Mouse (Mus musculus): Measurements from ENCODE around the gene Sema3f. TPM values are rescaled to one million over a fixed set of nuclear protein-coding genes. Genes with fewer than 3 reads are reported as not detected.

Sema3f gene
- polyA plus RNA-seq, 1 experiment from 2014 or later, result 44.0 TPM

- WGBS, result 36% methylated on average over 7 of the region's 7 CpGs
- H3K4me2 ChIP-seq, result no peak overlapping the region
- no peak overlapping the region for H3K4me3 ChIP-seq
- ATAC-seq (ENCODE audit: insufficient number of reproducible peaks, insufficient read depth, low FRiP score, low TSS enrichment, low read depth), result no peak
- H3K9me3 ChIP-seq, result no peaks in the 10 kb centered on the region
- H3K27me3 ChIP-seq, result no peaks in the 10 kb centered on the region
- peaks cover 32% of the 10 kb centered on the region for H3K4me1 ChIP-seq
- no peak overlapping the region for H3K9ac ChIP-seq
- H3K36me3 ChIP-seq, result no peaks in the 10 kb centered on the region
- no peak overlapping the region for H3K27ac ChIP-seq
Measured at GRCm38 (mm10) chr9:107637070-107637469, 73.2 kb downstream of the Sema3f start.

- Histone ChIP-seq H3K4me2 (peak within 1 kb of the TSS; percentile 99), H3K27ac (peak within 1 kb of the TSS; percentile 91), H3K27me3 (no peaks in the 10 kb centered on the region), H3K9ac (peak within 1 kb of the TSS; percentile 93), H3K4me1 (peaks cover 48% of the 10 kb centered on the region), H3K4me3 (peak within 1 kb of the TSS; percentile 84), H3K36me3 (peaks cover 5% of the 10 kb centered on the region; the same call in 1 of the 2 replicates), H3K9me3 (no peaks in the 10 kb centered on the region)
- peak; percentile 92 for ATAC-seq (ENCODE audit: insufficient number of reproducible peaks, insufficient read depth, low FRiP score, low TSS enrichment, low read depth)
- WGBS, result 3% methylated on average over 38 of the region's 38 CpGs
Measured at GRCm38 (mm10) chr9:107635279-107636028, 74.8 kb downstream of the Sema3f start, which contains the start of gene Gnai2. Gnai2 (minus strand) TSS chr9:107635367.

GRCm38 (mm10) chr9:107634406-107635278 is 75.6 kb downstream of the Sema3f start:
- Histone ChIP-seq H3K36me3 (peaks cover 6% of the 10 kb centered on the region; the same call in 1 of the 2 replicates), H3K9ac (peak overlapping the region; percentile 93), H3K4me1 (peaks cover 56% of the 10 kb centered on the region), H3K27ac (peak overlapping the region; percentile 91), H3K9me3 (no peaks in the 10 kb centered on the region), H3K4me3 (peak overlapping the region; percentile 84), H3K4me2 (peak overlapping the region; percentile 99), H3K27me3 (no peaks in the 10 kb centered on the region)
- no peak for ATAC-seq (ENCODE audit: insufficient number of reproducible peaks, insufficient read depth, low FRiP score, low TSS enrichment, low read depth)
- WGBS, result under 1% methylated on average over 35 of the region's 35 CpGs

DNA sequence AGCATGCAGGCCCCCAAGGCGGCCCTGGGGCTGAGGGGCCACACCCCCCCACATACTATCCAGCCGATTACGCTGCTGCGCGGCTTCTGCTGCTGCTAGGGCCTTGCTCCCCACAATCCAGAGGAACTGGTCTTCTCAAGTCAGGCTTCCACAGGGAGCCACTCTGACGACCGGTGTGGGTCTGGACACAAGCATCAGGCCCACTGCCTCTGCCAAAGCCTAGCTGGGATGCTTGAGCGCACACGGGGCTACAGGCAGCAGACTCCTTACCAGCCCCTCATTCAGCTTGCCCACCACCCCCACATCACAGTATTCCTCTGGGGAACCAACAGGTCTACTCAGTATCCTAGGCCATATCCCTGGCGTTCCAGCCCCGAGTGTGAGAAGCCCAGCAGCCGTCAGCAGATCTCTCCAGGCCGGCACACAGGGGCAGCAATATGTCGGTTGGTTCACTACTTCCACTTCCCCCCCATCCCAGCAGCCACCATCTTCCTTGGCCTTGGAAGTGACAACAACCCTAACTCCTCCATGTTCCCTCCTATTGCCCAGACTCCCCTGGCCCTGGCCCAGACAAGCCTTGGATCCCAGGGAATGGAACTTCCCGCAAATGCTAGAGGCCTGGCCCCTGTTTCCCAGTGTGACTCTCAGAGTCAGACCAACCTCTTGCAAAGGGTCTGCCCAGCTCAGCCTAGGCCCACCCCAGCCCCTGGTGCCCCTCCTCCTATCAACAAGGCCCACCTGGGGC is 76.4 kb downstream of the Sema3f start:
- Histone ChIP-seq H3K27me3 (no peaks in the 10 kb centered on the region), H3K9me3 (no peaks in the 10 kb centered on the region), H3K36me3 (peaks cover 13% of the 10 kb centered on the region), H3K27ac (peak overlapping the region; percentile 91), H3K4me2 (peak overlapping the region; percentile 99), H3K4me1 (peaks cover 64% of the 10 kb centered on the region), H3K9ac (peak overlapping the region; percentile 93), H3K4me3 (peak overlapping the region; percentile 84)
- ATAC-seq (ENCODE audit: insufficient number of reproducible peaks, insufficient read depth, low FRiP score, low TSS enrichment, low read depth), result no peak
- 1% methylated on average over 15 of the region's 15 CpGs for WGBS

- peak overlapping the region; percentile 84 for H3K4me3 ChIP-seq
- 2% methylated on average over 33 of the region's 33 CpGs for WGBS
- peak overlapping the region; percentile 93 for H3K9ac ChIP-seq
- peaks cover 71% of the 10 kb centered on the region for H3K4me1 ChIP-seq
- H3K9me3 ChIP-seq, result no peaks in the 10 kb centered on the region
- H3K27ac ChIP-seq, result peak overlapping the region; percentile 91
- H3K27me3 ChIP-seq, result no peaks in the 10 kb centered on the region
- 0 out of 2 replicates have a peak, but pooled peaks have one; percentile 10 for ATAC-seq (ENCODE audit: insufficient number of reproducible peaks, insufficient read depth, low FRiP score, low TSS enrichment, low read depth)
- H3K36me3 ChIP-seq, result peaks cover 18% of the 10 kb centered on the region
- H3K4me2 ChIP-seq, result peak overlapping the region; percentile 99
Measured at GRCm38 (mm10) chr9:107633091-107633660, 77.1 kb downstream of the Sema3f start.

GRCm38 (mm10) chr9:107632478-107632877 is 77.8 kb downstream of the Sema3f start:
- H3K27me3 ChIP-seq, result no peaks in the 10 kb centered on the region
- H3K27ac ChIP-seq, result peak overlapping the region; percentile 91
- H3K4me2 ChIP-seq, result peak overlapping the region; percentile 99
- 74% methylated on average over 6 of the region's 6 CpGs for WGBS
- no peak for ATAC-seq (ENCODE audit: insufficient number of reproducible peaks, insufficient read depth, low FRiP score, low TSS enrichment, low read depth)
- peak overlapping the region; percentile 84 for H3K4me3 ChIP-seq
- no peaks in the 10 kb centered on the region for H3K9me3 ChIP-seq
- peak overlapping the region; percentile 93 for H3K9ac ChIP-seq
- H3K36me3 ChIP-seq, result peaks cover 22% of the 10 kb centered on the region
- H3K4me1 ChIP-seq, result peaks cover 78% of the 10 kb centered on the region

DNA sequence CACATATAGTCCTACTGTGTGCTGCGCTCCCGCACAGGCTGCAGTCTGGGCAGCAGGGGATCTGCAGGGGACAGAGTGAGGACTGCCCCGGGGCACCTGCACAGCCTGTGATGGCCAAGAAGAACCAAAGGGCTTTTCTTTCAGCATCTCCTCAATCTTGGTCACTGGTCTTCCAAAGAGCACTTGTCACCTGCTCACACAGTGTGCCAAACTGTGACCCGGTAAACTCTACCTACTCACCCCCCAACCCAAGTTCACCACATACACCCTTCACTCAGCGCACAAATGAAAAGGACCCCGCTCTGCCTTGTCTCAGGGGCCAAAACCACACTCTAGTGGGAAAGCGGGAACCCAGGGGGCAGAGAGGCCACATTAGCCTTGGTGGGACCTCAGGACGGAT is 78.4 kb downstream of the Sema3f start:
- Histone ChIP-seq H3K4me2 (peak overlapping the region; percentile 99), H3K27ac (peak overlapping the region; percentile 91), H3K9ac (peak overlapping the region; percentile 93), H3K4me3 (peak overlapping the region; percentile 84; the same call in 1 of the 2 replicates), H3K36me3 (peaks cover 22% of the 10 kb centered on the region), H3K4me1 (peaks cover 81% of the 10 kb centered on the region), H3K9me3 (no peaks in the 10 kb centered on the region), H3K27me3 (no peaks in the 10 kb centered on the region)
- 84% methylated on average over 8 of the region's 8 CpGs for WGBS
- ATAC-seq (ENCODE audit: insufficient number of reproducible peaks, insufficient read depth, low FRiP score, low TSS enrichment, low read depth), result no peak

Other genes with a start within 250 kb of the Sema3f start
- 46.2 and 46.9 TPM in 2 replicates for gene Tmem115, start 176.5 kb downstream of the Sema3f start, polyA plus RNA-seq (2015; fragmentation: Nextera tagmentation; extraction: Ambion mirVana)
- 21.8 and 26.1 TPM in 2 replicates for gene Cyb561d2, start 168.3 kb downstream of the Sema3f start, polyA plus RNA-seq (2015; fragmentation: Nextera tagmentation; extraction: Ambion mirVana)
- 44.3 and 47.2 TPM in 2 replicates for gene Nprl2, start 168.2 kb downstream of the Sema3f start, polyA plus RNA-seq (2015; fragmentation: Nextera tagmentation; extraction: Ambion mirVana)
- gene Zmynd10, start 163.2 kb downstream of the Sema3f start, polyA plus RNA-seq (2015; fragmentation: Nextera tagmentation; extraction: Ambion mirVana), result 2.1 and 2.2 TPM in 2 replicates
- gene Rassf1, start 158.9 kb downstream of the Sema3f start, polyA plus RNA-seq (2015; fragmentation: Nextera tagmentation; extraction: Ambion mirVana), result 65.2 and 68.5 TPM in 2 replicates
- 35.9 and 42.9 TPM in 2 replicates for gene Tusc2, start 147.2 kb downstream of the Sema3f start, polyA plus RNA-seq (2015; fragmentation: Nextera tagmentation; extraction: Ambion mirVana)
- gene Hyal2, start 142.5 kb downstream of the Sema3f start, polyA plus RNA-seq (2015; fragmentation: Nextera tagmentation; extraction: Ambion mirVana), result 118 TPM in 2 replicates
- 13.8 and 15.0 TPM in 2 replicates for gene Hyal1, start 133.5 kb downstream of the Sema3f start, polyA plus RNA-seq (2015; fragmentation: Nextera tagmentation; extraction: Ambion mirVana)
- gene Naa80, start 131.6 kb downstream of the Sema3f start, polyA plus RNA-seq (2015; fragmentation: Nextera tagmentation; extraction: Ambion mirVana), result 21.8 and 22.5 TPM in 2 replicates
- 1.6 and 2.8 TPM in 2 replicates for gene Hyal3, start 129.7 kb downstream of the Sema3f start, polyA plus RNA-seq (2015; fragmentation: Nextera tagmentation; extraction: Ambion mirVana)
- gene Ifrd2, start 122.8 kb downstream of the Sema3f start, polyA plus RNA-seq (2015; fragmentation: Nextera tagmentation; extraction: Ambion mirVana), result 39.3 and 54.2 TPM in 2 replicates
- 8.4 and 8.6 TPM in 2 replicates for gene Sema3b, start 101.2 kb downstream of the Sema3f start, polyA plus RNA-seq (2015; fragmentation: Nextera tagmentation; extraction: Ambion mirVana)
- 446 and 470 TPM in 2 replicates for gene Gnai2, start 75.1 kb downstream of the Sema3f start, polyA plus RNA-seq (2015; fragmentation: Nextera tagmentation; extraction: Ambion mirVana)
- 3.4 and 4.1 TPM in 2 replicates for gene Slc38a3, start 40.9 kb downstream of the Sema3f start, polyA plus RNA-seq (2015; fragmentation: Nextera tagmentation; extraction: Ambion mirVana)
- 1.2 and 2.0 TPM in 2 replicates for gene Gnat1, start 30.8 kb downstream of the Sema3f start, polyA plus RNA-seq (2015; fragmentation: Nextera tagmentation; extraction: Ambion mirVana)
- 262 and 274 TPM in 2 replicates for gene Rbm5, start 60.5 kb upstream of the Sema3f start, polyA plus RNA-seq (2015; fragmentation: Nextera tagmentation; extraction: Ambion mirVana)
- gene Rbm6, start 162.8 kb upstream of the Sema3f start, polyA plus RNA-seq (2015; fragmentation: Nextera tagmentation; extraction: Ambion mirVana), result 102 and 108 TPM in 2 replicates
- 14.7 and 14.9 TPM in 2 replicates for gene Mon1a, start 177.7 kb upstream of the Sema3f start, polyA plus RNA-seq (2015; fragmentation: Nextera tagmentation; extraction: Ambion mirVana)
- gene Mst1r, start 196.4 kb upstream of the Sema3f start, polyA plus RNA-seq (2015; fragmentation: Nextera tagmentation; extraction: Ambion mirVana), result 5.1 and 6.3 TPM in 2 replicates
- not detected in 2 replicates for gene Actl11, start 218.0 kb upstream of the Sema3f start, polyA plus RNA-seq (2015; fragmentation: Nextera tagmentation; extraction: Ambion mirVana)
- 9.1 and 9.7 TPM in 2 replicates for gene Camkv, start 225.2 kb upstream of the Sema3f start, polyA plus RNA-seq (2015; fragmentation: Nextera tagmentation; extraction: Ambion mirVana)
- gene Traip, start 239.7 kb upstream of the Sema3f start, polyA plus RNA-seq (2015; fragmentation: Nextera tagmentation; extraction: Ambion mirVana), result 23.8 and 29.0 TPM in 2 replicates

All from embryonic facial prominence, embryonic 13.5 days (tissue).